Mouse (Mus musculus) retina, postnatal 7 days (tissue): ENCODE data around the gene Krtap4-2.
"Not testable (repeated sequence)": the region's sequence is repeated elsewhere in the genome, so short reads cannot be mapped to it uniquely, and the experiment has no call there.

Experiments
- DNase-seq: peaks from one replicate; pipeline ENCODE4 v3.0.0-alpha.2; 2012; ENCODE audit warnings: low read depth, low spot score

The Krtap4-2 gene

DNA sequence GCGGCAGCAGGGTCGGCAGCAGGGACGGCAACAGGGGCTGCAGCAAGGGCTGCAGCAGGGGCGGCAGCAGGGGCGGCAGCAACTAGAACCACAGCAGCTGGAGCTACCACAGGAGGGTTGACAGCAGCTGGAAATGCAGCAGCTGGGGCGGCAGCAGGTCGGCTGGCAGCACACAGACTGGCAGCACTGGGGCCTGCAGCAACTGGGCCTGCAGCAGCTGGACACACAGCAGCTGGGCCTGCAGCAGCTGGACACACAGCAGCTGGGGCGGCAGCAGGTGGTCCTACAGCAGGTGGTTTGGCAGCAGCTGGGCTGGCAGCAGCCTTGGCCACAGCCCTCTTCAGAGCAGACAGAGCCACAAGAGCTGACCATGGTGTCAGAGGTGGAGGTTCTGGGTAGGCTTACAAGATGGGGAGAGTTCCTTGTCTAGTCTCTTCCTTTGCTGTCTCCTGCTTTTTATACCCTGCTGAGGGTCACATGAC, at the start of gene Krtap4-2:
Krtap4-2 (minus strand) TSS at position 432 of the 482 bp plus-strand sequence.
- no peak for DNase-seq

DNA sequence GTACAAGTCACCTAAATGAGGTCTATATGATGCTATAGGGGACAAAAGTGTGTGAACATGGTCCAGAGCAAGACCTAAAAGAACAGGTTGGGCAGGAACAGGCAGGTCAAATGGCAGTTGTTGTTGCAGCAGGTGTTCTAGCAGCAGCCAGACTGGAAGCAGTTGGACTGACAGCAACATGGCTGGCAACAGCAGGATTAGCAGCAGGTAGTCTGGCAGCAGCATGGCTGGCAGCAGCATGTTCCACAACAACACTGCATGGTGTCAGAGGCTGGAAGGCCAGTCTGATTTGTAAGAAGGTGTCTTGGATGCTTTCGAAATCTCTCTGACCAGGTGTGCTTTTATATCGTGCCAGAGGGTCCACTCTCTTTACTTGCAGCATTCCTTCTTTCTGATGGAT, 48.6 kb upstream of the Krtap4-2 start:
- DNase-seq: no peak

DNA sequence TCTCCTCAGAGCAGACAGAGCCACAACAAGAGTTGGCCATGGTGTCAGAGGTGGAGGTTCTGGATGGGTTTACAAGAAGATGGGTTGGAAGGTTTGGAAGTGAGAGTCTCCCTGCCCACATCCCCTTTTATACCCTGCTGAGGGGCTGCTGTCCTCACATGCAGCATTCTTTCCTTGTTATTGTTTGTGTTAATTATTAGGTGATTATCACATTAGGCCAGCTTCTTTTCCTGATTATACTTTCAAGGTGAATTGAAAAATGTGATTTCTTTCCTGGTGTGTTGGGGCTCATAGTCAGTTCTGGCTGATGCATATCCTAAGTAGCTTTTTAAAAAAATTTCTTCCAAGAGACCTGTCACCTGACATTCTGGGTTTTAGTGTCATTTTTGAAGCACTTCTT, 31.0 kb upstream of the Krtap4-2 start, which contains the start of gene Krtap4-6:
Krtap4-6 (minus strand) TSS at position 101 of the 400 bp plus-strand sequence.
- no peak for DNase-seq

GRCm38 (mm10) chr11:99662802-99663201, 27.9 kb upstream of the Krtap4-2 start:
- no peak for DNase-seq

GRCm38 (mm10) chr11:99659256-99659655, 24.4 kb upstream of the Krtap4-2 start:
- DNase-seq: no peak

DNA sequence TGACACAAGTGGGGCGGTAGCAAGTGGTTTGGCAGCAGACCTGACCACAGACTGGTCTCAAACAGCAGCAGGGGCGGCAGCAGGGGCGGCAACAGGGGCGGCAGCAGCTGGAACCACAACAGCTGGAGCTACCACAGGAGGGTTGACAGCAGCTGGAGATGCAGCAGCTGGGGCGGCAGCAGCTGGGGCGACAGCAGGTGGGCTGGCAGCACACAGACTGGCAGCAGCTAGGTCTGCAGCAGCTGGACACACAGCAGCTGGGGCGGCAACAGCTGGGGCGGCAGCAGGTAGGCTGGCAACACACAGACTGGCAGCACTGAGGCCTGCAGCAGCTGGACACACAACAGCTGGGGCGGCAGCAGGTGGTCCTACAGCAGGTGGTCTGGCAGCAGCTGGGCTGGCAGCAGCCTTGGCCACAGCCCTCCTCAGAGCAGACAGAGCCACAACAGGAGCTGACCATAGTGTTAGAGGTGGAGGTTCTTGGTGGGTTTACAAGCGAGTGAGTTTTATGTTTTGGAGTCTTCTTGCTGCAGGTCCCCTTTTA, 23.7 kb upstream of the Krtap4-2 start, which contains the start of gene Gm11563:
Gm11563 (minus strand) TSS at position 494 of the 544 bp plus-strand sequence.
- not testable (repeated sequence) for DNase-seq

DNA sequence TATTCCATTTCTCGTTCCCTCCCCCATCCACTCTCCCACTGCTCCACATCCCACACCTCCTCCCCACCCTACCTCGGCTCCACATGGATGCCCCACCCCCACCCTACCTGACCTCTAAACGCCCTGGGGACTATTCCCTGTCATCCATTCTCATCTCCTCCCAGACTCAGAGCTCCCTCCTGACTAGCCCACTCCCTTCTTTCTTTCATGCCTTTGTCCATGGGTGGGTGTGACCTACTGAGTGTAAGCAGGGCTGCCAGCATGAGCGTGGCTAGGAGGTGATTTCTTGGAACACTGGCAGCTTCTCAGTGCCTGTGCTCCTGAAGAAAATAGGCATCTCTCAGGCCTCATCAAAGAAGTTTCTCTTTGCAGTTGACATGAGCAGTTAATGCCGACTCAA, 22.2 kb upstream of the Krtap4-2 start:
- no peak for DNase-seq

- no peak for DNase-seq
These were observed 15.3 kb upstream of the Krtap4-2 start, which contains the start of gene Gm11555 for GRCm38 (mm10) chr11:99650136-99650535. TSS of gene Gm11555 (minus strand) at chr11:99650236.

GRCm38 (mm10) chr11:99646444-99646843, 11.6 kb upstream of the Krtap4-2 start:
- DNase-seq: no peak

DNA sequence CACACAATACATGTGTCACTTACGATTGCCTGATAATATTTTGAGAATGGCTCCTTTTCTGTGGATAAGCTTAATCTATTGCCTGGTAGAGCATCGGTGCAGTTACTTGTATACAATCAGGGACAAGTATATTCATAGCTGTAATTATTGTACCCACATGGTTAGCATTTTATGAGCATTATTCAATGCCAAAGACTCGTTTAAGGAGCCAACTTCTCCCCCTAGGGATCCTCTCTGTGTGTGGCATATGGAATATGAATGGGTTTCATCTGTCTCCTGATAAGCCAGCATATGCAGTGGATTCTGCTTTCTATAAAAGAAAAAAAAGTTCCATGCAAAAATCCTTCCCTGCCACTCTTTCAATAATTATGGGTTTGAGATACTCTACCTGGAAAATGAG, 9.5 kb upstream of the Krtap4-2 start:
- no peak for DNase-seq

- not testable (repeated sequence) for DNase-seq
These were observed 8.8 kb upstream of the Krtap4-2 start, which contains the start of gene Krtap4-7 for GRCm38 (mm10) chr11:99643635-99644139. TSS of gene Krtap4-7 (minus strand) at chr11:99644089.

- no peak for DNase-seq
These were observed 6.0 kb upstream of the Krtap4-2 start for GRCm38 (mm10) chr11:99640926-99641325.

GRCm38 (mm10) chr11:99637086-99637485, 2.2 kb upstream of the Krtap4-2 start:
- no peak for DNase-seq

GRCm38 (mm10) chr11:99633293-99633692, 1.6 kb downstream of the Krtap4-2 start:
- DNase-seq: no peak

- DNase-seq: no peak
These were observed 4.0 kb downstream of the Krtap4-2 start for GRCm38 (mm10) chr11:99630890-99631289.

- DNase-seq: no peak
These were observed 6.7 kb downstream of the Krtap4-2 start, which contains the start of gene Krtap4-1 for GRCm38 (mm10) chr11:99628138-99628537. TSS of gene Krtap4-1 (minus strand) at chr11:99628238.

- DNase-seq: no peak
These were observed 14.5 kb downstream of the Krtap4-2 start, which contains the start of gene Gm11562 for GRCm38 (mm10) chr11:99620335-99620734. TSS of gene Gm11562 (minus strand) at chr11:99620435.

GRCm38 (mm10) chr11:99614796-99615363, 20.0 kb downstream of the Krtap4-2 start, which contains the start of gene Krtap2-4:
TSS of gene Krtap2-4 (minus strand) at chr11:99614846.
- DNase-seq: no peak

DNA sequence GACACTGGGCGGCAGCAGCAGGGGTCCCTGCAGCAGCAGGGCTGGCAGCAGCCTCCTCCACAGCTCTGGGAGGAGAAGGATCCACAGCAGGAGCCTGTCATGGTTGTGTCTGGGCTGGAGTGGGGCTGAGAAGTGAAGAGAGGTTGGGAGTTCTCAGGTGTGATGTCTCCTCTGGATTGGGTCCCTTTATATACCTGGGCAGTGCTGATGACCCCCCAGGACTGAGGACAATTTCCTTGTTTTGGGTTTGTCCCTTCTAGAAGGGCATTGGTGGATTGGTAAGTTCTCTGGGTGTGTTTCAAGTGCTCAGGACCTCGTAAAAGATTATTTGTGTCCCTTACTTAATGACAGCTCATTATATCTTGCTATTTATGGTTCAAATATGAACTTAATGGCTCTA, 24.8 kb downstream of the Krtap4-2 start, which contains the start of gene Gm11937:
Gm11937 (minus strand) TSS at position 101 of the 400 bp plus-strand sequence.
- DNase-seq: not testable (repeated sequence)

DNA sequence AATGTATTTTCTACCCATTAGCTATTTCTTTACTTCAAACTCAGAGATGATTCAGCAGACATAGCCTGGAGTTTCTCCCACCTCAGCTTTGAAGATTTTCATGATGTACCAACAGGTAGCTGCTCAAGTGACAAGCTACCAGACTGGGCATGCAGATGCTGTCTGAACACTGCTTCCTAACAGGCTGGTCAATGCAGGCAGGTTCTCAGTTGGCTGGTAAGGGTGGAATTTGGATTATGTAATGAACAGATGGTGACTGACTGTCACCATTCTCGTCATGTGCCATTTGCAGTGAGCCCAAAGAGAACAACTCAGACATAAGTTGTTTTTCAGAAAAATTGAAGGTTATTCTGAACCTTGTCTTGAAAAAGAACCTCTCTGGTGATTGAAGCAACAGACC, 25.8 kb downstream of the Krtap4-2 start:
- no peak for DNase-seq

DNA sequence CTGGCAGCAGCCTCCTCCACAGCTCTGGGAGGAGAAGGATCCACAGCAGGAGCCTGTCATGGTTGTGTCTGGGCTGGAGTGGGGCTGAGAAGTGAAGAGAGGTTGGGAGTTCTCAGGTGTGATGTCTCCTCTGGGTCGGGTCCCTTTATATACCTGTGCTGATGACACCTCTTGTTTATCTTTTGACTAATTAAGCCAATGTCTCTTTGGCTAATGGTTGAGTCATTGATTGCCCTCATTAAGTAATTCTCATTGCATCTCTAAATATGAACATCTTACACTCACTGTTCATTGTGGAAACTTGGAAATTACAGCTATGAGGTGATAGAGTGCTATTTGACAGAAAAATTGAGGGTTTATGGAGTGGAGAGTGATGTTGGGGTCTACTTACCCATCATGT, 31.7 kb downstream of the Krtap4-2 start, which contains the start of gene Gm11938:
Gm11938 (minus strand) TSS at position 101 of the 400 bp plus-strand sequence.
- not testable (repeated sequence) for DNase-seq

DNA sequence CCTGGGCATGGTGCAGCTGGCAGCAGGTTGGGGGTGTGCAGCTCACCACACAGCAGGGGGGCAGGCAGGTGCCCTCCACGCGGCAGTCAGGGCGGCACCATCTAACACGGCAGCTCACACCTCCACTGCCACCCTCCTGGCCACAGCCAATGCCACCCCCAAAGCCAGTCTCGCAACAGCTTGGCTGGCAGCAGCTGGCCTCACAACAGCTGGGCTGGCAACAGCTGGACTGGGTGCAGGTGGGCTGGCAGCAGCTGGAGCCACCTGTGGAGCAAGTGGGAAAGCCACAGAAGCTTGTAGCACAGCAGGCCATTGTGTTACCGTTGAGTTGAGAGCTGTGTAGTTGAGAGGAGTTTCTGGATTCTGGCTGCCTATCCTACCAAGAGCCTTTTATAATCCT, 37.1 kb downstream of the Krtap4-2 start, which contains the start of gene Krtap9-3:
Krtap9-3 (minus strand) TSS at position 364 of the 400 bp plus-strand sequence.
- not testable (repeated sequence) for DNase-seq
